Mouse (Mus musculus) liver, adult 2 months (tissue): Measurements from ENCODE around the gene Hist1h3i.

Experiments
- CTCF ChIP-seq: fragments of 200-500 bp; IDR thresholded peaks from 2 replicates; pipeline ENCODE4 v1.5.1; 2011; ENCODE audit warnings: low read depth, low read length, control low read depth
- POLR2A ChIP-seq: fragments of 200-500 bp; IDR thresholded peaks from 2 replicates; pipeline ENCODE4 v1.6.1; 2011; ENCODE audit warnings: low read length, control low read depth; ENCODE audit not compliant: insufficient read depth; ENCODE audit errors: extremely low read depth

- TF ChIP-seq CTCF (no peak), POLR2A (no peak)
Measured at GRCm38 (mm10) chr13:21790601-21791283, 7.6 kb upstream of the Hist1h3i start.
